Mouse (Mus musculus) CD4-positive, CD25-positive, alpha-beta regulatory T cell, adult 2 months (primary cell): ENCODE measurements around the gene Tmprss12.
"Not testable (repeated sequence)": the region's sequence is repeated elsewhere in the genome, so short reads cannot be mapped to it uniquely, and the experiment has no call there.

Experiments
- DNase-seq: peaks from one replicate; pipeline ENCODE4 v3.0.0-alpha.2; 2012; ENCODE audit warnings: low read depth, low spot score

The Tmprss12 gene

DNA sequence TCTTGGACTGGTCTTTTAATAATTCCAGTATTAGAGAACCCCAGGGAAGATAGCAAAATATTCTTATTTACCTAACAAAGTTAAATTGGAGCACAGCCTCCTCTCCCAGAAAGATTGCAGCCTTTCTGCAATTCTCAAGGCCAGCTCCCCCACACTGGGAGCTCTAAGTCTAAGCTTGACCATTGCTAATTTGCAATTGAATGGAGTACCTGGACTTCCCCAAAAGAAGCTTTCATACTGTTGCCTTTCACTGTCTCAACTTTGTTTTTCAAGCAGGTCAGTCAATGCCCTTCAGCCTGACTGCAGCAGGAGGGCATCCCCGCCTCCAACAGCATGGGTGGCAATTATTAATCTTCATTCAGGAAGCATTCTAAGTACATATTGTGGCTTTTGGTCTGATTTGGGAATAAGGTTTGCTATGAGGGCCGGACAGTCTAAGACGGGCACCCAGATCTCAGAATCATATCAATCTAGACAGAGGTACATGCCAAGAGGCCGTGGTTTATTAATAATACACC lies 6.8 kb upstream of the Tmprss12 start:
- DNase-seq = not testable (repeated sequence)

DNA sequence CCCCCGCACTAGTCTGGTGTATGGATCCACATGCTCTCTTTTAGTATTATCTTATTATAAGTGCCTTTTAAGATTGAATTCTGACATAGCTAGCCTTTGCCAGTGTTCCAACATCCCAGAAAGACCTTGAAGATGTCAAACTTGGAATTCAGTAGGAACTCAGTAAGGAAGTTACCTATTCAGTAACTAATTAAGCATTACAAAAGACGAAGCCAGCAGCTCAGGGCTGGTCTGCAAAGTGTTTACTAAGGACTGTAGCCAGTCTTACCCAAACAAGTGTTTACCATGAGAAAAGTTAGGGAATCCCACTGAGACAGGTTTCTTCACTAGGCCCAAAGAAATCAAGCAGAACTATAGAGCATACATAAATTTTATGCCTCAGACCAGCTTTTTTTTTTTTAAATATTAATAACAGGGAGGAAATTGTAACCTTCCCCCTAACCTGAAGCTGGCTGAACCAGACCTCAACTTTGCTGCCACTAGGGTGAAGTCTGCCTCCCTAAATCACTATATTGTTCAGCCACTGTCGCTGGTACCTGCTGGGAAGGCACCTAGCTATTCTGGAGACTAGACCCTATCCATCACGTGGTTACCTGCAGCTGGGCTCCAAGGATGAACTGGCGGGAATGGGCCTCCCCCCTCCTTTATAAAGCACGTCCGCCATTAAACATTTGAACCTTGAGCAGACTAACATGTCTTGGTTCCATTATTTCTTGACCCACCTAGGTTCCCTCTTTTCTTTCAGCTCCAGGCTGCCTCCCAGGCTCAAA lies 5.7 kb upstream of the Tmprss12 start:
- no peak for DNase-seq

DNA sequence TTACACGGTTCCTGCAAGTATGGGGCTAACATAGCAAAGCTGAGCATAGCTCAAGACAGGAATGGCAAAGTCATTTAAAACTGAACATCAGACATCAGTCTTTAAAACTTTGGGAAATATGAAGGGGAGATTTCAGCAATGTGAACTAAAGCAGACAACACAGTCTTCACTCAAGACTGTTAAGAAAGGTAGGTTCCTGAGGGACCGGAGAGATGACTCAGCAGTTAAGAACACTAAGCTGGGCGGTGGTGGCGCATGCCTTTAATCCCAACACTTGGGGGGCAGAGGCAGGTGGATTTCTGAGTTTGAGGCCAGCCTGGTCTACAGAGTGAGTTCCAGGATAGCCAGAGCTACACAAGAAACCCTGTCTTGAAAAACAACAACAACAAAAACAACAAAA lies 4.2 kb upstream of the Tmprss12 start:
- no peak for DNase-seq

DNA sequence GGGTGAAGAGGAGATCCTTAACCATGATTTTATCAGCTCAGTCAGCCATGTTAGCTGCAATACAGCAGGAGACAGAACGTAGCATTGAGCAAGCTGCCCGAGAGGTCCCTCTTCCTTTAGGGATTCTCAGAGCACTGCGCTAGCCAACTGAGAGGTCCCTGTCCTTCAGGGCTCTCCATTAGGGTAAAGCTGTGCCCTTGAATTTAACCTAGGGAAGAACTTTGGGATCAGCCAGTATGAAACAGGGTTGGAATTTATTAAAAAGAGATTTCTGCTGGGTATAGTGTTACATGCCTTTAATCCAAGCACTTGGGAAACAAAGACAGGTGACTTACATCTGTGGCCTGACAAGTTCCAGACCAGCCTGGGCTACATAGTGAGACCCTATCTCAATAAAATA lies 3.1 kb upstream of the Tmprss12 start:
- no peak for DNase-seq

DNA sequence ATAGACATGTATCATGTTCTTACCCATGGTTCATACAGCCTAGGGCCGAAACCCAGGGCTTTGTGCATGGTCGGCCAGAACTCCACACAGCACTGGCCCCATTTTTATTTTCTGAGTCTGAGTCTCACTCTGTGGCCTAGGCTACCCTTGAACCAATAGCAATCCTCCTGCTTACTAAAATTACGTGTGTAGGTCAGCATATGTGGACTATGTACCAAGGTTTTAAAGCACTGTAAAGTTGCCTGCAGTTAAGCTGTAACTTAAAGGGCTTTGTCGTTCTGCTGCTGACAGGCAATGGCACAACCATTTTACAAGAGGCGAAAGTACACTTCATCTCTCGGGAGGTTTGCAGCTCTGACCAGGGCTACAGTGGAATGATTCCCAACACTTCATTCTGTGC lies 8.3 kb downstream of the Tmprss12 start:
- no peak for DNase-seq

DNA sequence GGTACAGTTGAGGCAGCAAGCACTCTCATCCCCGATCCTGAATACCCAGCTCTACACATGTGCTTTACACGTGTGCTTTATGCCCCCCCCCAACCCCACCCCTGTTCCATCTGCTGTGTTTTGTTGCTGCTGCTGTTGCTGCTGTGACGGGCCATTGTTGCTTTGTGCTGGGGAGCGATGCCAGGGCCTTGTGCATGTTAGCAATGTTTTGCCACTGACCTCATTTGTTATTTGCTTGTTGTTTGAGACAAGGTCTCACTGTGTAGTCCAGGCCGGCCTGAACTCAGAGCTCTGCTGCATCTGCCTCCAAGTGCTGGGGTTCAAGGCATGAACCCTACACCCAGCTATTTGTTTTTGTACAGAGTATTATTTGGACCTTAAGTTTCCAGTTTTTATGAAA lies 10.2 kb downstream of the Tmprss12 start:
- DNase-seq = no peak

DNA sequence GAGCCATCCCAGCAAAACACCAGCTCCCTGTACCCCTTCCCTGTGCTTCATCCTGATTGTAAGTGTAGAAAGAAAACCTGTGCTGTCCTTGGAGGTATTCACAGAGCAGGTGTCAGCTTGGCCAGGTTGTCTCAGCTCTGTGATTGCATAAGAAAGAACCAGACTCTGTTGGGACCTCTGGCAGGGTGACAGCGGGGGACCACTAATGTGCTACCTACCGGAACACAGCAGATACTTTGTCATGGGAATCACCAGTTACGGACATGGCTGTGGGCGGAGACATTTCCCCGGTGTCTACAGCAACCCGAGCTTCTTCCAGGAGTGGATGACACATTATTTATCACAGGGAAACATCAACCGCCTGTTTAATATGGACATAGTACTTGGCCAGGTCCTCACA lies 11.7 kb downstream of the Tmprss12 start:
- no peak for DNase-seq

DNA sequence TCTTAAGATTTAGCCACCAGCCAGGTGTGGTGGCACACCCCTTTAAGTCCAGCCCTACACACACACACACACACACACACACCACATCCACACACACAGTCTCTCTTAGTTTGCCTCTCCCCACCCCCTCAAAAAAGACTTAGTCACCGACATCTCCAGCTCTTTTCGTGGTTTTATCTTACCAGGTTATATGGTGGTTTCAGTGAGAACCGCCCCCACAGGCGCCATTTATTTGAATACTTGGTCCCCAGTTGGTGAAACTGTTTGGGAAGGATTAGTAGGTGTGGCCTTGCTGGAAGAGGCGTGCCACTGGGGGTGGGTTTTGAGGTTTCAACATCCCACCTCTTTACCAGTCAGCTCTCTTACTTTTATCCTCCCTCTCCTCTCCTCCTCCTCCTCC lies 17.2 kb downstream of the Tmprss12 start:
- DNase-seq = no peak

DNA sequence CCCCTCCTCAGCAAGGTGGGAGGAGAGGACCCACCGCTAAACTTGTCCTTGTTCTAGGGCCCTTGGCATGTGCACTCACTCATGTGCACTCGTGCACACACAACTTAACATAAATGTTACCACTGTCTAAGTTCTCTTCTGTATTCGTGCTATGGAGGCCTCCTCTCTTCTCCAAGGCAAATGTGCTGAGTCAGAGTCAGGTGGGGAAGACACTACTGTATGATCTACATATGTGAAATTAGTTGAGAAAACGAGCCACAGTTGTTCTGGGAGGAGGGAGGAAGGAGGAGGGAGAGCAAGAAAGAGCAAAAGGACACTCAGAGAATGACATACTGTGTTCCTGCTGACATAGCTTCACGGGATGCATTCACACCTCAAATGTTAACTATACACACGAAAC lies 19.9 kb downstream of the Tmprss12 start:
- no peak for DNase-seq

DNA sequence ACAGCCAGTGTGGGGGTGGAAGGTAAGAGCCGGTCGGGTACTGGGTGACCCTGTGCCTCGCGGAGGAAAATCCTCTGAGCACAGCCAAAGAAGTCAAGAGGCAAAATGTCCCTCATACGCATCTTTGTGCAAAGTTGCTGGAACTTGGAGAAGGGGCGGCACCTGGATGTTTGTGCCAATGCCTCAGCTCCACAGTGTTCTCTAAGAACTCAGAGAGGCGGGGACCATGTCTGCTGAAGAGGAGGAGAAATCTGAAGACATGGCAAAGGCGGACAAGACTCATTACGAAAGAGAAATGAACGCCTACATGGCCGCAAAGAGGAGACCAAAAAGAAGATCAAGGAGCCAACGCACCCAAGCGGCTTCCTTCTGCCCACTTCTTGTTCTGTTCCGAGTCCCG lies 20.9 kb downstream of the Tmprss12 start:
- DNase-seq = peak; percentile 18

DNA sequence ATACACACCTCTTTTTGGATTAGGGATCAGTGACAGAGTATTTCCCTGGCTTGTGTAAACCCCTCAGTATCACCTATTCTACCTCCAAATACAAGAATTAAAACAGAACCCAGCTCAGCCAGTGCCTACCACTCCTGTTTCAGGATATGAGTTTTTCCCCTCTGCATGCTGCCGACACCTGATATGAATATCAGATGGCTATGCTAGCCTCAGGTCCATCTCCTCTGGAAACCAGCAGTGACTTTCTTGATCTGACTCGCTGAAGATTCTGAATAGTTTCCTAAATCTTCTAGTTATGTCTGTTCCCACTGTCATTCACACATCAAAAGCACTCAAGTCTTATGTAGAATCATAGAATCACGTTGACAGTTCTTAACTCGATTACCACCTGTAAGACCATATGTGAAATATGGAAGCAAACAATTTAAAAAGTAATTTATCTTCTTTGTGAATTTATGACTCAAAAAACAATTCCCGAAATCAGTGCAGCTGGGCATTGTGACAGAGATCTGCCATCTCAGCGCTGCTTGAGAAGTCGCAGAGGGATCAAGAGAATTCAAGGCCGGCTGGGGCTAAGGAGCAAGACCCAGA lies 22.9 kb downstream of the Tmprss12 start:
- DNase-seq = no peak

DNA sequence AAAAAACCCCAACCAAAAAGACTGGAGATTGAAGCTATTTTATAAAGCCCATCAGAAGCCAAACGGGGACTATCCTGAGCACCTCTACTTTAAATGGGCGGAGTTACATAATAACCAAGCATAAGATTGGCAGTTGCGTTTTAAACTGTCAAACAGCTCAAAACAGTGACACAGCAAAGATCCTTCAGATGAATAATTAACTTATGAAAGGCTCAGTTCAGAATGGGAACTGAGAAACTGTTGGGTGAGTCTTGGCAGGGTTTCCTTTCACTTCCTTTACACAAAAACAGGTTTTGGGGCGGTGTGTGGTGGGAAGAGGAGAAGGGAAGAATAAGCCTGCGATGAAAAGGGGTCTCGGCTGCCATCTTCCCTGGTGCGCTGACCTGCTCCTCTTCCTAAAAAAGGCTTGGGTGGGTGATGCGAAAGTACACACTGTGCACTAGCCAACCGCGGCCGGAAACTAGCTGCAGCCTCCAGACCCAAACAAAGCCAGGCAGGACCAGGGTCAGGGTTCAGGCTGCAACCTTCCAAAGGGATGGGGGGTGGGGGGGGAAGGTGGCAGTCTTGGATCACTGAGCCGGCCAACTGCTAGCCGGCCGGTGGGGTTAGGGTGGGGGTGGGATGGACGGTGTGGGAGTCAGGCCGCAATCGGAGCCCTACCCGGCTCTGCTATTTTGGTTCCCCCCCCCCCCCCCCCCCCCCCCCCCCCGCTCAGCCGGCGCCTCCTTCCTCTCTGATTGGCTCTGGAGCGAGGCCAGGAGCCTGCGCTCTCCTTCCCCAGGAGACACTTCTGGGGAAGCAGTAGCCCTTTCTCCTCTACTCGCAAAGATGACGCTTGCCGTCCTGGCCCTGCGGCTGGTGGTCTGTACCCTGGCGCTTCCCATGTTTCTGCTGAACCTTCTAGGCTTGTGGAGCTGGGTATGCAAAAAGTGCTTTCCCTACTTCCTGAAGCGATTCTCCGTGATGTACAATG lies 23.7 kb downstream of the Tmprss12 start, which contains the start of gene Mettl7a1:
Mettl7a1 (plus strand) TSS at position 122 of the 973 bp plus-strand sequence.
- peak; percentile 70 for DNase-seq

DNA sequence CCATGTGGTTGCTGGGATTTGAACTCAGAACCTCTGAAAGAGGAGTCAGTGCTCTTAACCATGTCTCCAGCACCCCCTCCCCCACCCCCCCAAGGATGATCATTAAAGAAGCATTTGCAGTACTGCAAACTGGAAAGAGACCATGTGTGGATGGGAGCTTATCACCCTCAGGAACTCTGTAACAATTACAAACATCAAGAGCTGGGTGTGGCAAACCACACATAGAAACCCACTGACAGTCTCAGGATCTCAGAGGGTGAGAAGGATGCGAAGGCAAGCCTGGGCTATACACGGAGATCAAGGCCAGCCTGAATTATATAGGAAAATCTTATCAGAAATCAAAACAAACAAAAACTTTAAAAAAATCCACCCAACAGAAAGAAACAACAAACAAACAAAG lies 25.6 kb downstream of the Tmprss12 start:
- no peak for DNase-seq

DNA sequence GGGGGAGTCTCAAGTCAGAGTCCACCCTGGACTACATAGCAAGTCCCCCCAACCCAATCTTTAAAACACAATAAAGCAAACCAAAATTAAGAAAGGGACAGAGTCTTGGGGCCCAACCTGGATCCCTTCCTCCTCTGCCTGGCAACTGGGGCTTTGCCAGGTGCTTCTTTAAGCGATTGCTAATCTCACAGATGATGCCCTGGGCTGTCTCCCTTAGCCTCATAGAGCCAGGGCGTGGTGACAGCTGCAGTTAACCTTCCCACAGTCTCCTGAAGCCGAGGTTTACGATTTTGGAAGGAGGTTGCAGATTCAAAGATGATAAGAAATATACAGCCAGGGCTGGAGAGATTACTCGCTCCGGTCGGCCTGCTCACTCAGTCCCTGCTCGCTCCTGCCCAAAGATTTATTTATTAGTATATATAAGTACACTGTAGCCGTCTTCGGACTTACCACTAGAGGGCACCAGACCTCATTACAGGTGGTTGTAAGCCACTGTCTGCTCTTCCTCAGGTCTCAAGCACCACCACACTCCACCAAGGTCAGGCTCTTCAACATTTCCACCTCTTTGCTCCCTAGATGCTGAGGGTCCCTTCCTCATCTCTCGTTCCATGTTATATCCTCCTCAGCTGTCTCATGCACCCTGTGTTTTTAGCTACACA lies 26.9 kb downstream of the Tmprss12 start:
- DNase-seq = peak; percentile 84

DNA sequence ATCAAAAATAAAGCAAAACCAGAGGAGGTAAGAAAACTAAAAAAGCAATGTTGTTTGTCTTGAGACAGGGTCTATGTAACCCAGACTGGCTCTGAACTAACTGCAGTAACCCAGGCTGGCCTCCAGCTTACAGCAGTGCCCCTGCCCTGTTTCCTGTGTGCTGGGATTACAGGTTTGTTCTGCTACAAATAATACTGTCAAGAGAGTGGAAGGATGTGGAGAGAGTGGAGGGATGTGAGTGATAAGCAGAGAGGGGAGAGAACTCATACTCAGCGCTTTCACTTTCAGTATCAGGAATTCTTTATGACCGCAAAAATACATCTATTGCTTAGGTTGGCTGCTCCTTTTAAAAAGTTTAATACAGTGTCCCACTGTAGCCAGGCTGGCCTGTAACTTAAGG lies 31.7 kb downstream of the Tmprss12 start:
- peak; percentile 47 for DNase-seq

DNA sequence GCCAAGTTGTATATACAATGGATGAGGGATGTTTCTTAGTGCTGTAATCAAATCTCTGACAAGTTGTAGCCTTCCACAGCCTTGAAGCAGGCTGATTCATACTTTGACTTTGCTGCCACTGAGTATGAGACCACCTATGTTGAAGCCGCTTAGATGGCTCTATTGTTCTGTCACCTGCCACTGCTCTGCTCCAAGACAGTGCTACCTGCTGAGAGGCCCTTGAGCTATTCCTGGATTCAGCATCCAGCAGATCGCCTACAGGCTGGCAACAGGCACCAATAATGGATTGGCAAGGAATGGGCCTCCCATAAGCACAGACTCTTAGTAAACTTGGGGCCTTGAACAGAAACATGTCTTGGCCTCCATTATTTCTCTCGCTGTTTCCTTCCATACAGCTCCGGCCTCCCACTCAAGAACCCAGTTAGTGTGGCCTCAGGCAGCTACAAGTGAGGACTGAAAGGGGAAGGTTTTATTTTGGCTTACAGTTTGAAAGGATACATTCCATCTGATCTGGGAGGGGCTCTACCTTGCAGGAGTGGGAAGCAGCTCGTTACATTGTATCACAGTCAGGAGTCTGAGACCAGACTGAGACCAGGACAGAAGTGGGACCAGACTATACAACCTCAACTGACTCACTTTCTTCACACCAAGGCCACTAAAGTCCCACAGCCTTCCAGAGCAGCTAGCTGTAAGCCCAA lies 34.0 kb downstream of the Tmprss12 start:
- no peak for DNase-seq

DNA sequence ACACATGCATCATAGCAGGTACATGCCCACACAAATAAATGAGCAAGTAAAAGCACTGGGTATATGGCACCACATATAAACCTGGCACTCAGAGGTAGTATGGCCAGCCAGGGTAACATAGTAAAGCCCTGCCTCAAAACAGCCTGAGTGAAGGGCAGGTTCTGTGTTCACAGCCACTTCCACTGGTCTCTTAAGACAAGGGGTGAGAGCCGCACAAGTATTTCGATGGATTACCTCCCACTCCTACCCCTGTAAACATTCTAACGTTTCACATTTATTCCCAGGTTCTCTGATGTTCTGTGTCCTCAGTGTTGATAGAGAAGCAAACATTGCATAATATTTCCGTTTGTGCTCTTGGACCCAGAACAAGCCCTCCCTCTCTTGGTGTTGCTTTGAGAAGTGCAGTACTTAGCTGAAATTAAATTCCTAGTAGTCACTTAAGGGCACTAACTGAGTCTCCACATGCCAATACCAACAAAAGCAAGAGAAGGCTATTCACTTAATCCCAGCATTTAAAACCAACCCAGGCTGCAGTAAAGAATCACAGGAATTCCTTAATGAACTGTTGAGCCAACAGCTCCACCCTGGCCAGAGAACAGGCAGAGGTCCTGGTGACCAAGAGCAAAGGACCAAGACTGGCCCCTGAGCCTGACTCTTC lies 37.5 kb downstream of the Tmprss12 start:
- DNase-seq = not testable (repeated sequence)

DNA sequence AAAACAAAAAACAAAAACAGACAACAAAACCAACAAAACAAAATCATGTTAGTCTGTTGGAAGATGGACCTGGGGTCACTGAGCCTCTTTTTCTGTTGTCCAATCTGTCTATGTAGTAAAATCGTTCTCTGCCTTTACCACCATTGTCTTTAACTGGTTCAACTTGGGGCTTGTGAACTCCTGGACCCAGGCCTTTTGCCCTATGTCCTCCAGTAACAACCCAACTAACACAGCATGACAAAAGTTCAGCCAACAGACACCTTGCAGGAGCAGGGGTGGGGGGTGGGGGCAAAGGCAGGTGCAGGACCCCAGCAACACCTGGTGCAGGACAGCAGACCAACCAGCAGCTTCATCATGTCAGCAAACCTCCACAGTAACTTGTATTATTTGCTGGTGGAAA lies 39.2 kb downstream of the Tmprss12 start:
- no peak for DNase-seq

DNA sequence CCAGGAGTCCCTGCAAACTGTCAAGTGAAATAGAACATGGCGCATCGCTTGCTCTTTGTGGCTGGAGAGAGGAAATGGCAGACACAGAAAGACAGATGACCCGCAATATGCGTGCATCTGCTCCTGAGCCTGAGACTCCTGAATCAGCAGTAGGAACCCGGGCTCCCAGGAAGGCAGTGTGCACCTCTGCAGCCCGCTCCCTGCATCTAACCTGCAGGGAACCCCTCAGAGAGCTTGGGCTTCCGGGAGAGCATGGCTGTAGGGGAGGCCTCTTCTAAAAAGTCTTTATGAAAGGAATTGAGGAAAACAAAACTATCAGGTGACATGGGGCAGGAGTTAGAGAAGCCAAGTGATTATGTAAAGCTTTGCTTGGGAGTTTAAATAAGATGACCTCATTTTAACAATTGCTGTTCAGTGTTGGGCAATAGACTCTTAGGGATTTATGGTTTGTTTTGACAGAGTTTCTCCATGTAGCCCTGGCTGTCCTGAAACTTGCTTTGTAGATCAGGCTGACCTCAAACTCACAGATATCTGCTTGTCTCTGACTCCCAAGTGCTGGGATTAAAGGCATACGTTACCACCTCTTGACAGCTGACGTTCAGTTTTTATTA lies 39.8 kb downstream of the Tmprss12 start:
- DNase-seq = no peak

DNA sequence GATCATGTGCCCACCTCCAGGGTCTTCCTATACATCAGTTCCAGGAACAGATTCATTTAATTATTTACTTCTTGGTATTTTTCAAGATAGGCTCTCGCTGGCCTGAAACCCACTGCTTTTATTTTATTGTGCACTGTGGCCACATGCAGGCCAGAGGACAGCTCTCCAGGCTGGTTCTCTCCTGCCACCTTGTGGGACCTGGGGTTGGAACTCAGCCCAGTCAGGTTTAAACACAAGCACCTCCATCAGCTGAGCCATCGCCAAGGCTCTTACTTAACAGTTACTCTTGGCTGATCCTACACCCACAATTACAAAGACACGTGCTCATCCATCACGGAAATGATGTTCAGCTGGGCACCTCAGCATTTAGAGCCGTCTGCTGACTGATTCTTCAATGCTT lies 40.5 kb downstream of the Tmprss12 start:
- DNase-seq = peak; percentile 16
